Mouse (Mus musculus) cerebellum, postnatal 14 days (tissue): ENCODE data around the gene Nr2e1.

Source experiments
- DNase-seq, 2 experiments: peaks; one replicate each; pipeline ENCODE4 v3.0.0; 2021; ENCODE audit warnings: mixed read lengths in 2 of 2

Nr2e1 gene

GRCm38 (mm10) chr10:42583157-42583872 is at the start of gene Nr2e1, which contains the start of gene Ostm1:
Nr2e1 (minus strand) TSS chr10:42583632.
Ostm1 (plus strand) TSS chr10:42583822.
- peak; percentile 28 to 37 for DNase-seq

GRCm38 (mm10) chr10:42632453-42633360 is 49.3 kb upstream of the Nr2e1 start:
- DNase-seq: peak; percentile 16 to 38

- DNase-seq: no peak
These were observed 48.5 kb upstream of the Nr2e1 start for GRCm38 (mm10) chr10:42631754-42632452.

DNA sequence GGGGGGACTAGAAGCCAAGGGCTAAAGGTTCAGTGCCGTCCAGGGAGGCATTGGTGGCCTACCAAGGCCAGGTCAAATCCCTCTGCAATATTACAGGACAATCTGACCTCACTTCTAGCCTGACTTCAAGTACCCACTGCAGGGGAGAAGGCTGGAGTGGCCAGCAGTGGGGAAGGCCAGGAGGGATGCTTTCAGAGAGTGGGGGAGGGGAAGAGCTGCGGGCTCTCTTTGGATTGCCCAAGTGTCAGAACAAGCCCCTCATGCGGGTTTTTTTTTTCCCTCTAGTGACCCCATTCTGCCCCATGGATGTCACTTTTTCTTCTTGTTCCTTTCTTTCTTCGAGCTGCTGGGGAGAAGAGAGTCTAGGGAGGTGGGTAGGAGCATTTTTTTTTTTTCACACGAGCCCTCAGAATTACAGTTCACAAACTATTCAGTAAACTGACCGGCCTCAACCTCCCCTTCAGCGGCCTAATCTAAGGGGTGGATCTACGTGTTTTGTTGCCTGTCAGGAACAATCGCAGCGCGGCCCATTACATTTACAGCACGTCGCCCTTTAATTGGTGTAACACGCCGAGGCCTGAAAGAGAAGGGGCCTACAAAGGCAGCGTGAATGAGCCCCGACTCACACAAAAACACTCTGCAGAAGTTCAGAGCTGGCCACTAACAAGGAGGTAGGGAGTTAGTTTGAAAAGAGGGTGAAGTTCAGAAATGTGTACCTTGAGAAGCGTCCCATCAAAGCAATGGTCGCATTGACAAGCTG is 47.3 kb upstream of the Nr2e1 start:
- DNase-seq: no peak

DNA sequence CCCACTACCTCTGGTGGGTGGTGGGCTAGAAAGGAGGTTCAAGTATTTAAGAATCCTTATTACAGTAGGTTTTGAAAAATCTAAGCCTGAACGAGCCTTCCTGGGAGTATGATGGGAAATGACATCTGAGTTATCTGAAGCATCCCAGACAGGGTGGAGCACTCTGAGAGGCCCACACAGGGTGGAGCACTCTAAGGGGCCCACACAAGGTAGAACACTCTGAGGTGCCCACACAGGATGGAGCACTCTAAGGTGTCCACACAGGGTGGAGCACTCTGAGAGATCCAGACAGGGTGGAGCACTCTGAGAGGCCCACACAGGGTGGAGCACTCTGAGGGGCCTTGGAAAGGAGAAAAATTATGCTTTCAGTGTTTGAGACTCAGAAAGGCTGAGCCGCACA is 42.5 kb upstream of the Nr2e1 start:
- no peak for DNase-seq

GRCm38 (mm10) chr10:42618291-42618690 is 34.9 kb upstream of the Nr2e1 start:
- no peak for DNase-seq

- no peak for DNase-seq
These were observed 31.3 kb upstream of the Nr2e1 start for GRCm38 (mm10) chr10:42614766-42615165.

DNA sequence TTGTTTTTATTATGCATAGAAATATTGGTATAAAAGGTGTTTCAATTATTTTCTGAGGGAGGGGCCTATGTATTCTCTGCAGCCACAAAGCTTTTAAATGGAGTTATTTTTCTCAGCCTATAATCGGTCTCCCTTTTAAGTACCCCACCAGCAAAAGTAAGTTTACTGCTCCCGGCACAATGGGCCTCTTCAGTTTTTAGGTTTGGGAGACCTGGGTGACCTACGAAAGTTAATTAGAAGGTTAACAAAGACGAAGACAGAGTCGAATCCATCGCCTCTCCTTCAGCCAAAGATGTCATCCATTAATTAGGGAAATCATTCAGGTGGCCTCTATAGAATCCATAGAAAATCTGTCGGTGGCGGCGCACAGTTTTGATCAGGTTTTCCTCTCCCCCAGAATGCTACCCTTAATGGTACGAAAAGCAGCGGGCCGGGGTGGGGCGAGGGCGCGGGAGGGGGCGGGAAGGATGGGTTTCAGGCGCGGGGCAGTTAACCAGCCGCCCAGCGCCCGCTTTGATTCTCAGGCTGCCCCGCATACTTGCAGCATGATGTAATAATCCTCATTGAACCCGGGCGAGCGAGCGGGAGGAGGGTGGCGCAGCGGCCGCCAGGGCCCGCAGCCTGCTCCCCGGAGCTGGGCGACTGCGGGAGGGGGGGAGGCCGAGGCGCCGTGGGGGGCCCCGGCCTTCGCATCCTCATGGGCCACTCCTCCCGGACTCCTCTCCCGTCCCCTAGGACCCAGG is 30.4 kb upstream of the Nr2e1 start:
- no peak for DNase-seq

DNA sequence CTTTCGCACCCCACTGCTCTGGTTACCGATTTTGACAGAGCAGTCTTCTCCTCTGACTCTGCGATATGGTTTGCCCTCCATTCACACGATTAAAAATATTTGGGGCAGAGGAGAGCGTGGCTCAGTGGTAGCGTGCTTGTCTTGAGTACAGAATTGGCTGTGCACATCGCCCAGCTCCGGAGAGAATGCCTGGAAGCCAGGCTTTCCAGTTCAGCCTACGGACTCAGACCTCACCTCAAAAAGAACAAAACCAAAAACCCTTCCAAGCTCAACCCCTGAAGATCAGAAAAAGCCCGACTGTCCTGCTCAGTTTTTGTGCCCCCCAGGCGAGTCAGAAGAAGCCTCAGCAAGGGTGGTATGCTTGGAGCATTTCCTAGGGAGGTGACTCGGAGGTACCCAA is 29.6 kb upstream of the Nr2e1 start:
- DNase-seq: no peak

GRCm38 (mm10) chr10:42606757-42607156 is 23.3 kb upstream of the Nr2e1 start:
- no peak for DNase-seq

DNA sequence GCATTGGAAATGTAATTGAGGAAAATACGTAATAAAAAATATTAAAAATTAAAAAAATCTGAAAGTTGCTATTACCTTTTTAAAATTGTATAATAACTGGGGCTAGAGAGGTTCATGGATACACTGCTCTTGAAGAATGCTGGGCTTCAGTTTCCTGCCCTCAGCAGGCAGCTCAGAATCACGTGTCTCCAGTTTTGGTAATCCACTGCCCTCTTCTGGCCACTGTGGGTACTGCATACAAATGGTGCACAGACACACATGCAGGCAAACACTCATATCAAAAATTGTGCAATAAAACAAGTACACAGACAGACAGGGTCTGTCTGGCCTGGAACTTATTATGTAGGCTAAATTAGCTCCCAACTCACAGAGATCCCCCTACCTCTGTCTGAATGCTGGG is 21.4 kb upstream of the Nr2e1 start:
- DNase-seq: peak in 1 of 2 experiments; percentile 23

DNA sequence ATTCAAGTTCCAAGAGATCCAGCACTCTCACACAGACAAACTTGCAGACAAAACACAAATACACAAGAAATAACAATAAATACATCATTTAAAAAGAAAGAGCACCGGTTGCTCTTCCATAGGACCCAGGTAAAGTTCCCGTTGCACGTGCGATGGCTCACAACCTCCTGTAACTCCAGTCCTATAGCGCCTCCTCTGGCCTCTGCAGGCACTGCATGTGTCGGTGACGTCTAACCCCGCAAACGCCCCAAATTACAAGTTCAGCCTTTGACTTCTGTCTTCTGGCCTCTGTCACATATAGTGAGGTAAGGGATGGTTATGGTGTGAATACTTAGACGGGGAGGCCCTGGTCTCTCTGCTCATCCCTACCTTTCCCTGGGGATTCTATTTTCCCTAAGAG is 18.1 kb upstream of the Nr2e1 start:
- DNase-seq: peak in 1 of 2 experiments; percentile 35

DNA sequence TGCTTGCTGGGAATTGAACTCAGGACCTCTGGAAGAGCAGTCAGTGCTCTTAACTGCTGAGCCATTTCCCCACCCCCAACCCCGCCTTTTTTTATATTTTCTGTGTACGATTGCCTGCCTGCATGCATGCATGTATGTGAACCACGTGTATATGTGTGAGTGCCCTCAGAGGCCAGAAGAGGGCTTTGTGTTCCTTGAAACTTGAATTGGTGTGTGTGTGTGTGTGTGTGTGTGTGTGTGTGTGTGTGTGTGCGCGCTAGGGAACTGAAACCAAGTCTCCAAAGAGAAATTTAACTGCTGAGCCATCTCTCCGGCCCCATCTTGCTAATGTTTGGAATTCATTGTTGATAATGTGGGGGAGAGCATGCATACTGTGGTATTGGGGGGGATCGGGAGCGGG is 15.2 kb upstream of the Nr2e1 start:
- no peak for DNase-seq

GRCm38 (mm10) chr10:42593201-42593600 is 9.8 kb upstream of the Nr2e1 start:
- DNase-seq: no peak

DNA sequence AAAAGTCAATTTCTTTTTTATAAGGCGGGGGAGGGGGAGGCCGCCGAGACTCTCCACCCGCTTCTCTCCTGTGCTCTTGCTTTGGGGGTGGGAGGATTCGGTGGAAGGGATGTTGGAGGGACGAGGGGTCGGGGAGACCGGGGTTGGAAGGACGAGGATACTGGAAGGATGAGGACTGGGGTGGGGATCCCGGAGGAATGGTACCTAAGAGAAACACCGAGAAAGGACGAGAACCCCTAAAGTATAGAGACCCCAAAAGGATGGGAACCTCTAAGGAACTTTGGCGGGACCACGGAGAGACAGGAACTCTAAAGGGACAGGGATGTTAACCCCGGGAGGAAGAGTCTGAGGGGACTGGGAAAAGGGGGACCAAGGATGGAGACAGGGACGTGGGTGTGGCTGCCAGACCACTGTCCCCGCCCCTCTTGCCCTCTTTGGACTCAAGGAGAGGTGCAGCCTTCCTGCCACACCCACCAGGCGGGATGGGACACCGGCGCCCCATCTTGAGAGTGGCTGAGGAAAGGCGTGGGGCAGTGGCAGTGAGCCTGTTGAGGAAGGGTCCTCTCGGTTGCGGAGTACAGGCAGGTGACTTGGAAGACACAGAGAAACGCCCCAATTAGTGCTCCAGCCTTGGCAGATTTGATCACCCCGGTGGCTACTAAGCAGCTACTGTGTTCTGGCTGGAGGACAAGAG is 8.7 kb upstream of the Nr2e1 start:
- DNase-seq: no peak

GRCm38 (mm10) chr10:42591185-42591992 is 8.0 kb upstream of the Nr2e1 start:
- DNase-seq: no peak

GRCm38 (mm10) chr10:42590261-42591184 is 7.1 kb upstream of the Nr2e1 start:
- no peak for DNase-seq

DNA sequence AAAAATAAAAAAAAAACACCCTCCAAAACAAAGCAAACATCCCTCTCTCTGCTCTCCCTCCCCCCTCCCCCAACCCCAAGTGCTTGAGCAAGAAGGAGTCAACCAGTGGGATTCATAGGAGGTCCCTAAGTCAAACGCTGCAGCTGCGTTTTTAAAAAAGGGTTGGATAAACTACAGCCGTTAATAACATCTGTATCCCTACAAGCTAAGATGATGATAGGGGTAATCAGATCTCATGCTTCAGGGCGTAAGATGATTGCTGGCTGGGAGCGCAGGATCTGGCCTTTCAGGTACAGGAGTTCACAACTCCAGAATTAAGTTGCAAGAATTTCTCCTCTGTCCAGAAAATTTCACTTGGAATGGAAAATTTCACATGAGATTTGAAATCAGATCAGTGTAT is 6.1 kb upstream of the Nr2e1 start:
- DNase-seq: no peak
